Mouse (Mus musculus) spleen, postnatal 4 days (tissue): ENCODE measurements around the gene Cfap20.
"Not testable (repeated sequence)": the region's sequence is repeated elsewhere in the genome, so short reads cannot be mapped to it uniquely, and the experiment has no call there.

Experiments
- DNase-seq, 2 experiments: peaks; one replicate each; pipeline ENCODE4 v3.0.0; 2022; ENCODE audit warnings: low spot score in 2 of 2

Cfap20 gene

DNA sequence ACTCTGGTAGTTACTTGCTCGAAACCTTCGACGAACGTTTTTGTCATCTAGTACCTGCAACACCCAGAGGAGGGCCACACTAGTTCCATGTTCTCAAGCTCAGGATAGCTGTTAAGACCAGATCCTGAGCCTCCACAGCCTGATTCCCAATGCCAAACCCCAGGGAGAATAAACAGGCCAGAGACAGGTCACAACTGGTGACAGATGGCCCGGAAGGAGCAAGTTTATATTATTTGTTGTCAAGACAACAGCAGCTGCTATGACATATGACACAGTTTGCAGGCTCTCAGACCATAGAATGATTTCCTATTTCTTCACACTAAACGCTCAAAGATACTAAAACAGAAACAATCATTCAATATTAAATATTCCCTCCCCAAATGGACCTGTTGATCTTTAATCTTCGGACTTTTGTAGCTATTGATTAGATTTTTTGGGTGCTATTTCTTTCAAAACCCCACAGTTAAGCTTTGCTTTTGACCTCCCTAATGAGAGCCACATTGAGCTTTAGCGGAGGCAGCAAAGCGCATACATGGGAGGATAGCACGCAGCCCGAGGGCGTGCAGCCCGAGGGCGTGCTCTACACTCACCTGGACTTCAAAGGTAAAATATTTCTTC, 12.4 kb downstream of the Cfap20 start:
- DNase-seq = no peak

GRCm38 (mm10) chr8:95411309-95411972, 23.2 kb downstream of the Cfap20 start:
- no peak for DNase-seq

DNA sequence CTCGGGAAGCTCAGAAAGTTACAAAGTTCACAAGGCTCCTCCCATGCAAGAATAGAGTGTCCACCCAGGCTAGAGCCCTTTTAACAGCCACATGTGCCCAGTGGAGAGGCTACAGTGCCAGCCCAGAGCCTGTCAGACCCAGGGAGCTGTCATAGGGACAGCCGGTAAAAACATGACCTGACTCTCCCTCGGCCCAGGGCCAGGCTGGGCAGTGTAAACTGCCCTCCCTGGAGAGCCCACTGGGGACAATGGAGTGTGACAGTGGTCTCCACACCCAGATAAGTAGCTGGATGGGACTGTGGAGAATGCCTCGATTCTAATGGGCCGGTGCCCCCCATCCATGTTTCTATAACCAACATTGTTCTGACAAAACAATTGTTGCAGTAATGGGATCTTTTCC, 25.2 kb downstream of the Cfap20 start:
- no peak for DNase-seq

DNA sequence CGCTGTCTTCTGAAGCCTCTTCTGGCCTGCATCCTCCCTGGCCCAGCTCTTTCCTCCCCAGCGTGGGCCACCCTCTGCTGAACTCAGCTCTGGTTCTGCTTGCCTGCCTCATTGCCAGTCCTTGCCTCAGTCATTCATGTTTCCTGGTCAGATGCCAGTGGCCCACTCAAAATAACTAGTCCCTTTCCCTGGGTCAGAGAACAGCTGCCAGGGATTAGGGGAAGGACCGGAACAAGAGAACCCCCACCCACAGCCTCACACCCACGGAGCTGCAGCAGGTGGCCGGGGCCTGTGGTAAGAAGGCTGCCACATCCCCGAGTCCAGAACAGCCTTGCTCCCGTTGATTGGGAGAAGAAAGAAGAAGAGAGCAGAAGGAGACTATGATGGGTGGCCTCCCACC, 33.6 kb downstream of the Cfap20 start:
- no peak for DNase-seq

GRCm38 (mm10) chr8:95399131-95399530, 35.5 kb downstream of the Cfap20 start:
- no peak for DNase-seq

DNA sequence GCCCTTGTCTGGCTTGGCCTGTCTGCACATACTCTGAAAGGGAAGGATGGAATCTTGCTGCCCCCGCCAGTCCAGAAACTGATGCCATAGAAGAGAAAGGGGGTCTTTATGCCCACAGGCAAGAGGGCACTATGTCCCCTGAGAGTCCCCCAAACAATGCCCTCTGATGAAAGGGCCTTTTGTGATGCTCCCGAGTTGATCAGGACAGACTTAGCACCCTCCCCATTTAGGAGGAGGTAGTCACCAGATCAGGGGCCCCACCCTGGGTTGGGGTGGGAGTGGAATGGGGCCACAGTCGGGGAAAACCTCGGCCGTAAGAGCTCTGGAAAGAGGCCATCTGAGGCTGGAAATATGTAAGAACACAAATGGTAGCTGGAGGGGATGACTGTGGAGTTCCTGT, 37.5 kb downstream of the Cfap20 start:
- DNase-seq = no peak

- no peak for DNase-seq
Observed at GRCm38 (mm10) chr8:95396752-95397151, 37.9 kb downstream of the Cfap20 start.

GRCm38 (mm10) chr8:95395186-95395918, 39.3 kb downstream of the Cfap20 start:
- no peak for DNase-seq

- DNase-seq = no peak
Observed at GRCm38 (mm10) chr8:95392604-95393003, 42.1 kb downstream of the Cfap20 start.

- DNase-seq = no peak
Observed at GRCm38 (mm10) chr8:95391101-95391500, 43.6 kb downstream of the Cfap20 start.

DNA sequence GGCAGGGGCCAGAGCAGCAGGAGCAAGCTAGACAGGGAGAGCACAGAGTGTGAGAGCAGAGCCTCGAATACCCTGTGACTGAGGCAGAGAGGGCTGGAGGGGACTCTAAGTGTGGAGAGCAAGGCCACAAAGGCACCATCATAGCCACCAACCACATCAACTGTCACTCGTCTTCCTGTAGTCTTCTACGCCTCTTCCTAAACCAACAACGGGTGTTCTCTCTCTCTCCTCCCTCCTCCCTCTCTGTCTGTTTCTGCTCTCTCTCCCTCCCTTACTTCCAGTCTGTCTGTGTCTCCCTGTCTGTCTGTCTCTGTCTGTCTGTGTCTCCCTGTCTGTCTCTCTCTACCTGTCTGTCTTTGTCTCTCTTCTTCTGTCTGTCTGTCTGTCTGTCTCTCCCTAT, 44.4 kb downstream of the Cfap20 start:
- DNase-seq = no peak

DNA sequence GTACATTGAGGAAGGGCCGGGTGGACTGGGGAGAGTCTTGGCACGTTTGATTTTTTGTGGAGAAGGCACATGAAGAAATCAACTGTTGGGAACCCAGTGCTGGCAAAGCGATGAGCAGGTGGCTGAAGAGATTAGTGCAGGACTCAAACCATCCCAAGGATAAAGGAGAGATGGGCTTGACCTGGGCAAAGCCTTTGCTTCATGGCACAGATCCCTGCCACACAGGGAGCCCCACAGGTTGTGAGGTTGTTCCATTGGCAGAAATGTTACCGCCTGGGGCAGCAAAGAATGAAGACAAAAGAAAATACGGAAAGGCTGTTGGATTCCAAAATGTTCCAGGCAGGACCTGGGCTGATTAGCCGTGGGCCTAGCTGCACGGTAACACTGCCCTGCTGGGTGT, 46.7 kb downstream of the Cfap20 start:
- no peak for DNase-seq

DNA sequence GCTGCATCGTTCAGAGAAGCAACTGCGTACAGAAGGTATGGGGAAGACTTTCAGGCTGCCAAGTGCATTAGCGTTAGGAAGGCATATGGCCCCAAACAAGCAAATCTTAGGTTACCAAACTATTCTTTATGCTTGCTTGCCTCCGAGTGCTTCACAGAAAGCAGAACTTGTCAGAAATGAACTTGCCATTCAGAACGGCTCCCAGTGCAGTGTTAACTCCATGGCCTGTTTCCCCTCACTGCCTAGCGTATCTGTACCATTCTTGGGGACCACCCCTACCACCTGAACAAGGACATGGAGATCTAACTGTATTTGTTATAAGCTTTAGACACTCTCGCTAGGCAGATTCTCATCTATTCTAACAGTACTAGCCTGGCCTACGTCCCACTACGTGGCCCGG, 47.4 kb downstream of the Cfap20 start:
- DNase-seq = no peak

DNA sequence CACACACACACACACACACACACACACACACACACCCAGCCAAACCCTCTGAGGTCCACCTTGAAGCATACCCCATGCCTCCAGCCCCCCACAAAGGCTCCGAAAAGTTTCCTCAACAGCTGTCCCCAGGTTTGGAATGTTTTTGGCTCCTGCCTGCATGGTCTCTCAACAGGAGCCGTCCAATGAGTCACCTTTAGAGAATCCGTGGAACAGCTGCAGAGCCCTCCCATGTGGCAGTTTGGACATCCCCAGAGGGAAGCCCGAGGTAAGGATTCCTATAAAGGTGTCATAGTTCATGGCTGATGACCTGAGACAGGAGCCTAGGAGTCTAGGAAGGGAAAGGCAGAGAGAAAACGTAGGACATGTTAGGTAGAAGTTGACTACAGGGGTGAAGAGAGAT, 48.6 kb downstream of the Cfap20 start:
- no peak for DNase-seq

- no peak for DNase-seq
Observed at GRCm38 (mm10) chr8:95384501-95384900, 50.2 kb downstream of the Cfap20 start.

- DNase-seq = no peak
Observed at GRCm38 (mm10) chr8:95381595-95381994, 53.1 kb downstream of the Cfap20 start.

DNA sequence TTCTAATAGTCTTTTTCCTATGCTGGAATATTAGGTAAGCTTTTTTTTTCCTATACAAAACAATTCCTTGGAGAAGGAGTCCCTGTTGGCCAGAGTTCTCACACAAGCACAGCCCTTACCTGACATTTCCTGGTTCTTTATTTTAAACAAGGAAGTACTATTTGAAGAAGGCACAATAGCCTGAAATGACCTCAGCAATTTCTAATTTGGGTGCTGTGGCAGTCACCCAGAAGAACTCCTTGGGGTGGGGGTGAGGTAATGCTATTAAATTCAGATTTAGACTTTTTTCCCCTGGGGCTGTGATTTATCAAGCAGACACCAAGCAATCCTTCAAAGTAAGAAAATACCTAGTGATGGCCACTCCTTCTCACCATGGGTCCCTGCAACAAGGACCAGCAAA, 53.7 kb downstream of the Cfap20 start:
- no peak for DNase-seq

DNA sequence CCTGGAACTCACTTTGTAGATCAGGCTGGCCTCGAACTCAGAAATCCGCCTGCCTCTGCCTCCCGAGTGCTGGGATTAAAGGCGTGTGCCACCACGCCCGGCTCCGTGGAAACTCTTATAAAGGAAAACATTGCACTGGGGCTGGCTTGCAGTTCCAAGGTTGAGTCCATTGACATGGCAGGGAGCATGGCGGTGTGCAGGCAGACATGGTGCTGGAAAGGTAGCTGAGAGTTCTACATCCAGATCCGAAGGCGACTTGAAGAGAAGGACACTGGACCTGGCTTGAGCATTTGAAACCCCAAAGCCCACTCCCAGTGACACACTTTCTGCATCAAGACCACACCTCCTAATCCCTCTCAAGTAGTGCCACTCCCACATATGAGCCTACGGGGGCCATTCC, 55.7 kb downstream of the Cfap20 start:
- DNase-seq = not testable (repeated sequence)

DNA sequence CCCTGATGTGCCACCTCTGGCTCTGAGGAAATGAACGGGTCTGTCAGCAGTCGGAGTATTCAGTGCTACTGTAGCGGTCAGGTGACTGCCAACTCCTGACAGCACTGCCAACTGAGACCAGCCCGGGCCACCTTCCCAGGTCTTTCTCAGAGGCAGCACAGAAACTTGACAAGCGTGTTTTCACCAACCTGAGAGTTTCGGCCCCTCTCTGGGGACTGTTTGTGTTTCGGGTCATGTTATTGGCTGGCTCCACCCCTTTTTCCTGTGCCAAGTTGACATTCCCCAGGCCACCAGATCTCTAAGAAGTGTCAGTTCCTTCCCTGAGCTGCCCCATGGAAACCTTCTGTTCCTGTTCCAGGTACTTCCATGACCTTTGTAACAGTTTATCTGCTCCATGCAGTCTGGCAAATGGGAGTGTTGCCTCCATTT, 56.8 kb downstream of the Cfap20 start:
- DNase-seq = no peak

DNA sequence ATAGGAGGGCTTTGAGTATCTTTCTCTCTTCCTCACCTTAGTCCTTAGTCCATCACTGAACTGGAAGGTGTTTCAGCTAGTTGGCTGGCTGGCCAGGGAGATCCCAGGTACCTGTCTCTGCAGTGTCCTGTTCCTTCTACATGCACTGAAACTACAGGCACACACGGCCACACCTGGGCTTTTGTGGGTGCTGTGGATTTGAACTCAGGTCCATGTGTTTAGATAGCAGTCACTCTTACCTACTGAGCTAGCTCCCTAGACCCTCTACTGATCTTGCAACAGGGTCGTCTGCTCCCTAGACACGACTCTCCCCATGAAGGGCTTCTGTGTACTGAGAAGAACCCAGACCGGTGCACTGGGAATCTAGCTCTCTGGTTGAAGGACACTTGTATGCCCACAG, 57.6 kb downstream of the Cfap20 start:
- no peak for DNase-seq

DNA sequence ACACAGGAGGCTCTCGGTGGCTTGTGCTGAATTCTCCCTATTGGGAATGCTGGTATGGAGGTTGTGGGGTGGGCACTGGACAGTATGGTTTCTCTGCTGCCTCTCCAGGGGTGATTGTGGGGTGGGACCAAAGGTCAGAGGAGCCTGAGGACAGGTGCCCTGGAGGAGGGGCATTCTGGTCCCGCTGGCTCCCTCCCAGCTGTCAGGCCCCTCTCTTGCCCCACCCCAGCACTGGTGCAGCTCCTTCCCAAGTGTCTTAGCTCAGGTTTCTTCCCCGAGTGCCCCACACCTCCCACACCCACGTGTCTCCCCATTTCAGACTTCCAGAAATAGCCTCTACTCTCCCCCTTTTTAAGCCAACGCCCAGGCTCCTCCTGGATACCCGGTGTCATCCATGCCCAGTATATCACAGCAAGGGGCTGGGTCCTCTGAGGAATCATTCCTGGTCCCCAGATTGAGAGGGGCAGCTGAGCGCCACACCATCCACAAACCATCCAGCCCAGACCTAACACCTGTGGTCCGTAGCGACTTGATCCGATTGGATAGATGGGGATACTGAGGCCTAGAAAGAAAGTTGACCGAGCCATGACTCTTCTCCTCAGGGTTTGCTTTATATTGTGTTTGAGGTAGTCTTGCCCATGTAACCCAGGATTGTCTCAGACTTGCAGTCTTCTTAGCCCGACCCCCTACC, 58.2 kb downstream of the Cfap20 start:
- DNase-seq = no peak

- no peak for DNase-seq
Observed at GRCm38 (mm10) chr8:95375374-95375930, 59.2 kb downstream of the Cfap20 start.
